Mouse (Mus musculus) E14TG2a.4 (cell line): ENCODE data around the gene Nkx2-3.

Source experiments
- CTCF ChIP-seq: conservative IDR thresholded peaks from 2 replicates; pipeline ENCODE4 v1.5.1; 2014; ENCODE audit warnings: low read length
- NANOG ChIP-seq: IDR thresholded peaks from 2 replicates; pipeline ENCODE4 v1.6.1; 2014; ENCODE audit warnings: borderline replicate concordance, low read length, mixed read lengths

GRCm38 (mm10) chr19:43648343-43648742 is 36.2 kb downstream of the Nkx2-3 start:
- TF ChIP-seq CTCF: no peak
- TF ChIP-seq NANOG: no peak
